Mouse (Mus musculus): ENCODE results near the gene Tle3. TPM values are rescaled to one million over a fixed set of nuclear protein-coding genes. Genes with fewer than 3 reads are reported as not detected.

Gene Tle3
- polyA plus RNA-seq, 1 experiment from 2014 or later = 26.0 TPM

- H3K27me3 ChIP-seq (ENCODE audit: insufficient read depth, low read length) = no peaks in the 10 kb centered on the region
- peaks cover 74% of the 10 kb centered on the region for H3K4me1 ChIP-seq (ENCODE audit: insufficient read depth, low read length)
- H3K27ac ChIP-seq (ENCODE audit: low read length) = peak overlapping the region; percentile 21; the same call in 1 of the 2 replicates
- no peaks in the 10 kb centered on the region for H3K9me3 ChIP-seq (ENCODE audit: low read length)
- H3K4me2 ChIP-seq (replicated peaks; ENCODE audit: low read depth, low read length) = no peak overlapping the region
- no peak for ATAC-seq (ENCODE audit: low FRiP score, low TSS enrichment)
- WGBS = 28% methylated on average over 14 of the region's 14 CpGs
- peaks cover 31% of the 10 kb centered on the region for H3K36me3 ChIP-seq (ENCODE audit: insufficient read depth, low read length)
- H3K4me3 ChIP-seq (ENCODE audit: low read length) = no peak overlapping the region
- H3K9ac ChIP-seq (replicated peaks; ENCODE audit: low read length) = no peak overlapping the region
These were observed 16.7 kb downstream of the Tle3 start for GRCm38 (mm10) chr9:61388689-61389403.

GRCm38 (mm10) chr9:61389404-61389701, 17.2 kb downstream of the Tle3 start:
- no peak for ATAC-seq (ENCODE audit: low FRiP score, low TSS enrichment)
- Histone ChIP-seq H3K4me3 (ENCODE audit: low read length) (no peak overlapping the region), H3K9me3 (ENCODE audit: low read length) (no peaks in the 10 kb centered on the region), H3K27ac (ENCODE audit: low read length) (no peak overlapping the region; the same call in 1 of the 2 replicates), H3K9ac (replicated peaks; ENCODE audit: low read length) (no peak overlapping the region), H3K4me1 (ENCODE audit: insufficient read depth, low read length) (peaks cover 73% of the 10 kb centered on the region), H3K4me2 (replicated peaks; ENCODE audit: low read depth, low read length) (no peak overlapping the region), H3K27me3 (ENCODE audit: insufficient read depth, low read length) (no peaks in the 10 kb centered on the region), H3K36me3 (ENCODE audit: insufficient read depth, low read length) (peaks cover 36% of the 10 kb centered on the region)
- WGBS = 32% methylated on average over 7 of the region's 7 CpGs

GRCm38 (mm10) chr9:61391570-61392337, 19.6 kb downstream of the Tle3 start:
- H3K27ac ChIP-seq (ENCODE audit: low read length) = no peak overlapping the region
- H3K36me3 ChIP-seq (ENCODE audit: insufficient read depth, low read length) = peaks cover 43% of the 10 kb centered on the region

DNA sequence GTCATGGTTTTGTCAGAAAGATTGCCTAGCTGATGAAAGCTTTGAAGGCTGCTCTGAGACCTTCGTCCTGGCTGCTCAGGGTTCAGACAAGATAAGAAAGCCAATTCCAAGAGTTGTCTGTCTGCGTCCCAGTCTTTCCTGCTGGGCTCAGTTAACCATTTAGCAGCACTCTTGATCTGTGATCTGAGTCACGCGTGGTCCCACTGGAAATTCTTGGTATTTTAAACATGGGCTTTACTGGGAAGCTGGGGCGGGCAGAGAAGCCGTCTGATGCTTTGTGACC, 20.1 kb downstream of the Tle3 start:
- Histone ChIP-seq H3K4me1 (ENCODE audit: insufficient read depth, low read length) (peaks cover 68% of the 10 kb centered on the region), H3K9ac (replicated peaks; ENCODE audit: low read length) (no peak overlapping the region), H3K27me3 (ENCODE audit: insufficient read depth, low read length) (no peaks in the 10 kb centered on the region), H3K9me3 (ENCODE audit: low read length) (no peaks in the 10 kb centered on the region), H3K36me3 (ENCODE audit: insufficient read depth, low read length) (peaks cover 39% of the 10 kb centered on the region), H3K4me3 (ENCODE audit: low read length) (no peak overlapping the region), H3K27ac (ENCODE audit: low read length) (no peak overlapping the region), H3K4me2 (replicated peaks; ENCODE audit: low read depth, low read length) (no peak overlapping the region)
- WGBS = 80% methylated on average over 6 of the region's 6 CpGs
- no peak for ATAC-seq (ENCODE audit: low FRiP score, low TSS enrichment)

More at GRCm38 (mm10) chr9:61391570-61392337, 19.6 kb downstream of the Tle3 start:
- ATAC-seq (ENCODE audit: low FRiP score, low TSS enrichment) = no peak
- Histone ChIP-seq H3K4me2 (replicated peaks; ENCODE audit: low read depth, low read length) (no peak overlapping the region), H3K9ac (replicated peaks; ENCODE audit: low read length) (no peak overlapping the region), H3K27me3 (ENCODE audit: insufficient read depth, low read length) (no peaks in the 10 kb centered on the region), H3K9me3 (ENCODE audit: low read length) (no peaks in the 10 kb centered on the region), H3K4me1 (ENCODE audit: insufficient read depth, low read length) (peaks cover 64% of the 10 kb centered on the region), H3K4me3 (ENCODE audit: low read length) (no peak overlapping the region)
- WGBS = 76% methylated on average over 5 of the region's 5 CpGs

DNA sequence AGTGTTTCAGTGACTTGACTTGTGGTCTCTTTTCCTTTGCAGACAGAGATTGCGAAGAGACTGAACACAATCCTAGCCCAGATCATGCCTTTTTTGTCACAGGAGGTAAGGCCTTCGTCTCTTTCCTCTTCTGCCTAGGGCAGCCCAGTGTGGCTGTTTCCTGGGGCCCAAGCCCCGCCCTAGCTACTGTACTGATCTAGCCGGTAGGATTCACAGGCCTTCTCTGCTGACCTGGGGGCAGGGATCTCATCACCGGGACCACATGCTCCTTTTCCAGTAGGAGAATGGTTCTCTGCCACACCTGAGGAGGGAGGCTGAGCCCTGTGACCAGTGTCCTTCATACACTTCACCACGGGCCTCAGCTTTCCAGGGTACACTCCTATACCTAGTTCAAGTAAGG, 21.0 kb downstream of the Tle3 start:
- no peaks in the 10 kb centered on the region for H3K9me3 ChIP-seq (ENCODE audit: low read length)
- H3K4me2 ChIP-seq (replicated peaks; ENCODE audit: low read depth, low read length) = no peak overlapping the region
- no peak overlapping the region for H3K27ac ChIP-seq (ENCODE audit: low read length)
- ATAC-seq (ENCODE audit: low FRiP score, low TSS enrichment) = no peak
- 69% methylated on average over 6 of the region's 6 CpGs for WGBS
- H3K9ac ChIP-seq (replicated peaks; ENCODE audit: low read length) = no peak overlapping the region
- H3K27me3 ChIP-seq (ENCODE audit: insufficient read depth, low read length) = no peaks in the 10 kb centered on the region
- H3K4me1 ChIP-seq (ENCODE audit: insufficient read depth, low read length) = peaks cover 61% of the 10 kb centered on the region
- no peak overlapping the region for H3K4me3 ChIP-seq (ENCODE audit: low read length)
- H3K36me3 ChIP-seq (ENCODE audit: insufficient read depth, low read length) = peaks cover 39% of the 10 kb centered on the region

DNA sequence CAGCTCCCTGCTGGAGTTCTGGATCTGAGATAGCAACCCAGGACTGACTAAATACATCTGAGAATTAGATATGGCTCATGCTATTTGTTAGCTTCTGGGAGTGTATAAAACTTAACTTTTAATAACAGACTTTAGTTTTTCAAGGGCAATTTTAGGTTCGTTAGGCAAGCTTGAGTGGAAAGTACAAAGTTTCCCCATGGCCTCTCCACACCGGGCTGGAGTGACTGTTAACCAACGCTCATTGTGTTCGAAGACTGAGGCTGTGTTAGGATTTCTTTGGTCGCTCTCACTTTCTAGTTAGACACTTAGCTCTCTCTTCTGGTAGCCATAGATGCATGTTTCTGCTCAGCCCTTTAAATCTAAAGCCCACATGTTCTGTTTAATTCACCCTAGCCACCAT, 21.7 kb downstream of the Tle3 start:
- Histone ChIP-seq H3K4me1 (ENCODE audit: insufficient read depth, low read length) (peaks cover 54% of the 10 kb centered on the region), H3K9ac (replicated peaks; ENCODE audit: low read length) (no peak overlapping the region), H3K36me3 (ENCODE audit: insufficient read depth, low read length) (peaks cover 46% of the 10 kb centered on the region), H3K9me3 (ENCODE audit: low read length) (no peaks in the 10 kb centered on the region), H3K4me2 (replicated peaks; ENCODE audit: low read depth, low read length) (no peak overlapping the region), H3K4me3 (ENCODE audit: low read length) (no peak overlapping the region), H3K27me3 (ENCODE audit: insufficient read depth, low read length) (no peaks in the 10 kb centered on the region), H3K27ac (ENCODE audit: low read length) (no peak overlapping the region)
- WGBS = 93% methylated on average over 5 of the region's 5 CpGs
- no peak for ATAC-seq (ENCODE audit: low FRiP score, low TSS enrichment)

- Histone ChIP-seq H3K4me3 (ENCODE audit: low read length) (no peak overlapping the region), H3K4me2 (replicated peaks; ENCODE audit: low read depth, low read length) (no peak overlapping the region), H3K9ac (replicated peaks; ENCODE audit: low read length) (no peak overlapping the region), H3K9me3 (ENCODE audit: low read length) (no peaks in the 10 kb centered on the region), H3K4me1 (ENCODE audit: insufficient read depth, low read length) (peaks cover 42% of the 10 kb centered on the region), H3K27ac (ENCODE audit: low read length) (no peak overlapping the region), H3K27me3 (ENCODE audit: insufficient read depth, low read length) (no peaks in the 10 kb centered on the region), H3K36me3 (ENCODE audit: insufficient read depth, low read length) (peaks cover 52% of the 10 kb centered on the region)
- no peak for ATAC-seq (ENCODE audit: low FRiP score, low TSS enrichment)
- WGBS = 90% methylated on average over 3 of the region's 3 CpGs
These were observed 22.9 kb downstream of the Tle3 start for GRCm38 (mm10) chr9:61395071-61395470.

DNA sequence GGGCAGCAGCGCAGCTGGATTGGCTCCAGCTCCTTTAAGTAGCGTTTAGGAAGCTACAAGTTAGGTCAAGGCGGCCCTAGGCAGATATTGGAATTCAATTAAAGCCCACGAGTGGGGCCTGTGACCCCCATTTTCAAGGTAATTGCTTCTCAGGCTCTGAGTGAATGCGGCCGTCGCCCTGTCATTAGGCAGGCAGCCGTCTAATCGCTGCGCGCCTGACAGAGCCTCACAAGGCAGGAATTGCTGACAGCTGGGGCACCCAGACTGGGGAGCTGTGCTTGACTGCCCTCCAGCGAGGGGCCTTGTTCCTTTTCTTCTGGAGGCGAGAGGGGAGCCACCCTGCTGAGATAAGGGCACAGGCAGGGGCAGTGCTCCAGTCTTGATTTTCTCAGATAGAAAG, 24.3 kb downstream of the Tle3 start:
- Histone ChIP-seq H3K36me3 (ENCODE audit: insufficient read depth, low read length) (peaks cover 52% of the 10 kb centered on the region), H3K27ac (ENCODE audit: low read length) (no peak overlapping the region)
- WGBS = 28% methylated on average over 13 of the region's 13 CpGs

GRCm38 (mm10) chr9:61397130-61397529, 25.0 kb downstream of the Tle3 start:
- Histone ChIP-seq H3K4me1 (ENCODE audit: insufficient read depth, low read length) (peaks cover 40% of the 10 kb centered on the region), H3K9ac (replicated peaks; ENCODE audit: low read length) (no peak overlapping the region), H3K36me3 (ENCODE audit: insufficient read depth, low read length) (peaks cover 58% of the 10 kb centered on the region), H3K9me3 (ENCODE audit: low read length) (no peaks in the 10 kb centered on the region), H3K27ac (ENCODE audit: low read length) (no peak overlapping the region), H3K4me2 (replicated peaks; ENCODE audit: low read depth, low read length) (no peak overlapping the region), H3K27me3 (ENCODE audit: insufficient read depth, low read length) (no peaks in the 10 kb centered on the region), H3K4me3 (ENCODE audit: low read length) (no peak overlapping the region)
- WGBS = 46% methylated on average over 4 of the region's 4 CpGs
- ATAC-seq (ENCODE audit: low FRiP score, low TSS enrichment) = no peak; the same call in 1 of the 2 replicates

More for the DNA sequence above, 24.3 kb downstream of the Tle3 start:
- Histone ChIP-seq H3K4me3 (ENCODE audit: low read length) (no peak overlapping the region), H3K4me1 (ENCODE audit: insufficient read depth, low read length) (peaks cover 41% of the 10 kb centered on the region), H3K9me3 (ENCODE audit: low read length) (no peaks in the 10 kb centered on the region), H3K4me2 (replicated peaks; ENCODE audit: low read depth, low read length) (no peak overlapping the region), H3K27me3 (ENCODE audit: insufficient read depth, low read length) (no peaks in the 10 kb centered on the region), H3K9ac (replicated peaks; ENCODE audit: low read length) (no peak overlapping the region)
- no peak for ATAC-seq (ENCODE audit: low FRiP score, low TSS enrichment)

GRCm38 (mm10) chr9:61398160-61398559, 26.0 kb downstream of the Tle3 start:
- no peaks in the 10 kb centered on the region for H3K9me3 ChIP-seq (ENCODE audit: low read length)
- no peak overlapping the region for H3K9ac ChIP-seq (replicated peaks; ENCODE audit: low read length)
- H3K4me1 ChIP-seq (ENCODE audit: insufficient read depth, low read length) = peaks cover 34% of the 10 kb centered on the region
- 79% methylated on average over 9 of the region's 9 CpGs for WGBS
- ATAC-seq (ENCODE audit: low FRiP score, low TSS enrichment) = no peak
- no peaks in the 10 kb centered on the region for H3K27me3 ChIP-seq (ENCODE audit: insufficient read depth, low read length)
- H3K36me3 ChIP-seq (ENCODE audit: insufficient read depth, low read length) = peaks cover 66% of the 10 kb centered on the region
- H3K27ac ChIP-seq (ENCODE audit: low read length) = no peak overlapping the region
- H3K4me3 ChIP-seq (ENCODE audit: low read length) = no peak overlapping the region
- H3K4me2 ChIP-seq (replicated peaks; ENCODE audit: low read depth, low read length) = no peak overlapping the region

Data from kidney, embryonic 16.5 days (tissue).